Mouse (Mus musculus) megakaryocyte, embryonic 14.5 days (primary cell): ENCODE results near the gene Smtnl2.

ENCODE experiments used
- FLI1 ChIP-seq: IDR thresholded peaks from 2 replicates; pipeline ENCODE4 v1.6.1; 2012; ENCODE audit warnings: low read length, inconsistent platforms, mixed read lengths
- GATA1 ChIP-seq: IDR thresholded peaks from 3 replicates; pipeline ENCODE4 v1.6.1; 2012; ENCODE audit warnings: mixed read lengths, low read length, inconsistent platforms, borderline replicate concordance

DNA sequence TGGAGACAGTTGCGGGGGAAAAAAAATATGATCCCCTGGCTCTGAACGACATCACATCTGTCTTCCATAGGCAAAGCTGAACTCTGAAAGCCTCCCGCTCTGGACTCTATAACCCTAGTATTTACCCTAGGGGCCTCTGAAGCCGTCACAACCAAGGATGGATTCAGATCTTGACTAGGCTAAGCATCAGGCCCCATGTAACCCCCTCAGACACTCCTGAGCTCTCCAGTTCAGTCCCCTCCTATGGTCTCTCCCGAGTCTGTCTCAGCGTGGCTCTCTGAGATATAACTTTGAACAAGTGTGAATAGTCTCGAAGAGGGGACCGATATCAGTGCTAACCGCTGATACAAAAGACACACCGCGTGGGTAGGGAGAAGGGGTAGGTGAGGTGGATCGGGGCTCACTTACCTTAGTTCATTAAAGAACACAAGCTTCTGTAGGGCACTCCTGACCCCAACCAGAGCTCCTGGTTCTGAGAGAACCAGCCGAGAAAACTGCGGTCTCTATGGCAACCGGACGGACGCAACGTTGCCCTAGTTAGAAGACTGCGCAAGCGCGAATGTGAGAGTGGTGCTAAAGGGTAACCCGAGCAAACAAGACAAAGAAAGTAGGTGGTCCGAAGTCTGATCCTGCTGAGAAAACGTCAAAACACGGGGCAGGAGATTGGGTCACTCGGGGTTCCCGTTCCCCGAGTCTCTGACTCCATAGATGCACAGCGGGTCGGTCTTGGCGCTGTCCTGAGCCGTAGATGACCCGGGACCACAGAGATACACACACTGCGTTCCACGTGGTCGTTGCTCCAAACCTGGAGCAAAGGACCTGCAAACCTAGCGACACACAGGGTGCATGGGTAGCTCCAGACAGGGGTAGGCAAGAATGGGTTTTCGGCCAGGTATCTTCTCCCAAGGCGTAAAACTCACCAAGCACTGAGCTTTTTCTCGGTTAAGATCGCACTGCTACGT lies 49.8 kb downstream of the Smtnl2 start:
- no peak for TF ChIP-seq GATA1
- no peak for TF ChIP-seq FLI1
